Mouse (Mus musculus) right cerebral cortex, postnatal 14 days (tissue): ENCODE measurements at regions not wholly inside any gene's neighbourhood (a gene's known extent, or its start where the extent isn't known, plus 50 kb on each side); places are given as distances from the start of the nearest gene placed in this dataset.
A peak's percentile ranks its signal among the peaks of the same experiment; 100 is the strongest.

Source experiments
- DNase-seq: peaks from one replicate; pipeline ENCODE4 v3.0.0; 2022

- peak; percentile 56 for DNase-seq
Observed at GRCm38 (mm10) chr7:55710872-55711558, 57.0 kb upstream of the Siglech start.
